Comparison of ENCODE assay signal across 31 mouse cellular contexts in the genomic region with DNA sequence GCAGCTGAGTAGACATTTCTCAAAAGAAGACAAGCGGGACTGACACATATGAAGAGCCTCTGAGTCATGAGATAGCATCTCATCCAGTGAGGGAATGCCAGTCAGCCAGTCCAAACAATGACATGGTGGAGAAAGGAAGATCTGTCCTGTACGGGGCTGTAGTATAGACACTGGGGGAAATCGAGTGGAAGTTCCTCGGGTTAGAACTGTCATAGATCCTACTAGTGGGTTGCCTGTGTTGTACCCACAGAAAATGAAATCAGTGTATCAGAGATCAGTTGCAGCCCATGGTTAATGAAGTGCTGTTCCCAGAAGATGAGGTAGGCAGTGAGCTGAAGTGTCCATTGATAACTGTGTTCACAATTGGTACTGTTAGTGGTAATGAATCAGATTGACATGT. TPM values are rescaled to one million over a fixed set of nuclear protein-coding genes. Genes with fewer than 3 reads are reported as not detected.
DNase-seq lines count a peak whose midpoint lies in the region; ATAC-seq and TF ChIP-seq lines count a peak whose summit lies in the region.
"Had no signal": no experiment of that assay in that cellular context is flagged by ENCODE, and none has a peak within 500 bp of the region (broad histone marks: within the 10 kb centered on the region; RNA-seq: fewer than 3 reads in every experiment).

No protein-coding gene starts in this region.

- no peak for ATAC-seq in heart, postnatal 0 days (ENCODE audit: insufficient read depth, low read depth)
- 0 out of 2 replicates have a peak, but pooled peaks have one; percentile 4 for ATAC-seq in megakaryocyte-erythroid progenitor cell, adult 5-6 weeks (replicated peaks; ENCODE audit: low FRiP score, low TSS enrichment, poor library complexity, severe bottlenecking)
- ATAC-seq: forebrain, embryonic 15.5 days; intestine, postnatal 0 days had no signal

- no peaks in the 10 kb centered on the region for H3K9me3 ChIP-seq in heart, postnatal 0 days (replicated peaks; ENCODE audit: control insufficient read depth, low read length)
- H3K9me3 ChIP-seq in CH12.LX (replicated peaks; ENCODE audit: low read length) = no peaks in the 10 kb centered on the region
- H3K9me3 ChIP-seq: embryonic facial prominence, embryonic 13.5 days; forebrain, embryonic 10.5 days; forebrain, embryonic 15.5 days; G1E; hindbrain, embryonic 13.5 days; liver, embryonic 13.5 days; midbrain, embryonic 12.5 days had no signal

- H3K4me3 ChIP-seq in heart, postnatal 0 days (ENCODE audit: low read depth, low read length) = no peak overlapping the region
- H3K4me3 ChIP-seq in CH12.LX (replicated peaks in 1 of 3; ENCODE audit: low read depth in 2 of 3, low read length in 2 of 3, poor library complexity in 1 of 3) = no peak overlapping the region
- no peak overlapping the region for H3K4me3 ChIP-seq in left cerebral cortex, adult 2 months
- H3K4me3 ChIP-seq: embryonic facial prominence, embryonic 13.5 days; forebrain, embryonic 10.5 days; forebrain, embryonic 15.5 days; hindbrain, embryonic 13.5 days; liver, embryonic 13.5 days; midbrain, embryonic 12.5 days had no signal

- H3K36me3 ChIP-seq in heart, postnatal 0 days (replicated peaks; ENCODE audit: control insufficient read depth, insufficient read depth, low read length) = peaks cover 18% of the 10 kb centered on the region
- H3K36me3 ChIP-seq in CH12.LX (replicated peaks in 1 of 2; ENCODE audit: control insufficient read depth in 1 of 2, insufficient read depth in 1 of 2, low read length in 1 of 2) = peaks cover 13 to 65% of the 10 kb centered on the region in 2 experiments

- TF ChIP-seq RAD21 in CH12.LX (IDR thresholded peaks at IDR 0.05; ENCODE audit: low read depth, low read length) = no peak

- DNase-seq in heart, postnatal 0 days (ENCODE audit: low spot score) = no peak
- DNase-seq in heart, postnatal 10 days = no peak
- DNase-seq in 3T3-L1 (ENCODE audit: low read depth, low spot score) = peak; percentile 45
- no peak for DNase-seq in CH12.LX (ENCODE audit: extremely low read depth)
- no peak for DNase-seq in left cerebral cortex, adult 2 months (ENCODE audit: extremely low spot score in 1 of 2, low spot score in 2 of 2)
- DNase-seq in layer of hippocampus, postnatal 10 days (ENCODE audit: low spot score in 2 of 2) = no peak
- DNase-seq: adrenal gland, postnatal 36 days; cerebellum, adult 9-10 months; cerebellum, postnatal 36 days; heart, postnatal 36 days; kidney, postnatal 25 days; left cerebral cortex, postnatal 4 days; liver, embryonic 13.5 days; lung, adult 2 months; lung, postnatal 14 days; retina, postnatal 1 day; right cerebral cortex, postnatal 14 days had no signal

- H3K9ac ChIP-seq in heart, postnatal 0 days (replicated peaks; ENCODE audit: low read depth, low read length) = no peak overlapping the region
- no peak overlapping the region for H3K9ac ChIP-seq in CH12.LX (ENCODE audit: insufficient read depth, low read depth)
- H3K9ac ChIP-seq: embryonic facial prominence, embryonic 13.5 days; forebrain, embryonic 15.5 days; hindbrain, embryonic 13.5 days; liver, embryonic 13.5 days; midbrain, embryonic 12.5 days had no signal

- H3K79me2 ChIP-seq in CH12.LX (replicated peaks; ENCODE audit: control insufficient read depth, extremely low read depth, insufficient read depth, poor library complexity, severe bottlenecking) = peaks cover 84% of the 10 kb centered on the region

- peaks cover 56% of the 10 kb centered on the region for H3K4me1 ChIP-seq in heart, postnatal 0 days (ENCODE audit: control insufficient read depth, insufficient read depth)
- peaks cover 11 to 75% of the 10 kb centered on the region in 2 experiments for H3K4me1 ChIP-seq in CH12.LX (ENCODE audit: control insufficient read depth in 1 of 2, insufficient read depth in 2 of 2)

- TF ChIP-seq CTCF in heart, postnatal 0 days (IDR thresholded peaks at IDR 0.05; ENCODE audit: low read depth) = no peak
- TF ChIP-seq CTCF in CH12.LX (conservative IDR thresholded peaks at IDR 0.05 in 1 of 2, IDR thresholded peaks at IDR 0.05 in 1 of 2; ENCODE audit: low read depth in 2 of 2, low read length in 2 of 2) = no peak
- no peak for TF ChIP-seq CTCF in left cerebral cortex, adult 2 months (IDR thresholded peaks at IDR 0.05)

- no peak for TF ChIP-seq EP300 in heart, postnatal 0 days (IDR thresholded peaks at IDR 0.05; ENCODE audit: low read depth)
- TF ChIP-seq EP300 in CH12.LX (IDR thresholded peaks at IDR 0.05; ENCODE audit: low read length) = no peak

- 58% methylated on average over 4 of the region's 4 CpGs for WGBS in heart, postnatal 0 days

- peak overlapping the region; percentile 1; the same call in 1 of the 2 replicates for H3K27ac ChIP-seq in heart, postnatal 0 days (ENCODE audit: low read depth)
- no peak overlapping the region for H3K27ac ChIP-seq in CH12.LX (ENCODE audit: insufficient read depth, low read depth)
- H3K27ac ChIP-seq in left cerebral cortex, adult 2 months = no peak overlapping the region
- H3K27ac ChIP-seq: embryonic facial prominence, embryonic 13.5 days; forebrain, embryonic 10.5 days; forebrain, embryonic 15.5 days; hindbrain, embryonic 13.5 days; liver, embryonic 13.5 days; midbrain, embryonic 12.5 days had no signal

- no peak overlapping the region for H3K4me2 ChIP-seq in heart, postnatal 0 days (ENCODE audit: low read depth, low read length)
- H3K4me2 ChIP-seq in CH12.LX (ENCODE audit: insufficient read depth, low read depth, poor library complexity, severe bottlenecking) = no peak overlapping the region
- H3K4me2 ChIP-seq: embryonic facial prominence, embryonic 13.5 days; forebrain, embryonic 15.5 days; hindbrain, embryonic 13.5 days; liver, embryonic 13.5 days; midbrain, embryonic 12.5 days had no signal

- in situ Hi-C loops in CH12.LX (cut with MboI; ENCODE audit: low pct_ligation_motif_present, low pct_unique_long_range_greater_than_20kb, low sequenced_read_pairs) = no loop called here

- TF ChIP-seq POLR2A in CH12.LX (IDR thresholded peaks at IDR 0.05; ENCODE audit: low read depth, low read length) = no peak

- intact Hi-C loops in heart, postnatal 10 days (cut with DNase I) = no loop called here
- intact Hi-C loops in left cerebral cortex, adult 2 months (cut with DNase I) = no loop called here

- dilution Hi-C loops in CH12.LX (cut with MboI; ENCODE audit: extremely low pct_ligation_motif_present, extremely low pct_unique_long_range_greater_than_20kb, low sequenced_read_pairs) = no loop called here

- H3K27me3 ChIP-seq in heart, postnatal 0 days (ENCODE audit: control insufficient read depth, insufficient read depth, low read length) = no peaks in the 10 kb centered on the region
- no peaks in the 10 kb centered on the region for H3K27me3 ChIP-seq in CH12.LX (replicated peaks)
- H3K27me3 ChIP-seq: embryonic facial prominence, embryonic 13.5 days; forebrain, embryonic 15.5 days; hindbrain, embryonic 13.5 days; liver, embryonic 13.5 days; midbrain, embryonic 12.5 days had no signal

TF ChIP-seq in CH12.LX, 34 proteins besides CTCF, POLR2A, EP300 and RAD21:
- no peak for TF ChIP-seq MYC (IDR thresholded peaks at IDR 0.05; ENCODE audit: low read depth, low read length)
- TF ChIP-seq PAX5 (IDR thresholded peaks at IDR 0.05; ENCODE audit: low read length) = no peak
- 0 out of 2 replicates have a peak, but pooled peaks have one; percentile 49 for TF ChIP-seq POLR2AphosphoS2 (IDR thresholded peaks at IDR 0.05; ENCODE audit: low read depth, low read length)
TF ChIP-seq in CH12.LX: peak in this region for 1.

RNA-seq across cellular contexts. Expression of gene Laptm4a, which starts 7.3 kb away (rescaled TPM):
- 365 and 397 TPM in 2 replicates for total RNA-seq in heart, postnatal 0 days (2014; rRNA removed; ENCODE audit: low replicate concordance)
- 356 and 358 TPM in 2 replicates for polyA plus RNA-seq in heart, postnatal 0 days (2015; fragmentation: Nextera tagmentation; extraction: Ambion mirVana)
- total RNA-seq in heart, postnatal 10 days (2021) = 100 to 1,000 TPM; 387 to 411 TPM
- 43.6 and 48.3 TPM in 2 replicates for total RNA-seq in CH12.LX (2012; rRNA removed)
- total RNA-seq in CH12.LX (2014; rRNA removed) = 62.6 and 64.5 TPM in 2 replicates
- 65.2 and 73.8 TPM in 2 replicates for polyA plus RNA-seq in CH12.LX (2012; ENCODE audit: insufficient read length, low read depth)
- total RNA-seq in megakaryocyte-erythroid progenitor cell, adult 5-6 weeks (2014; fragmentation: Nextera tagmentation) = 50.3 and 55.2 TPM in 2 replicates
- 104 and 135 TPM in 2 replicates for total RNA-seq in megakaryocyte-erythroid progenitor cell, adult 5-6 weeks (2017)
- total RNA-seq in left cerebral cortex, adult 2 months (2021) = 100 to 1,000 TPM; 166 to 168 TPM
- total RNA-seq in layer of hippocampus, postnatal 10 days (2021) = 100 to 1,000 TPM; 205 to 226 TPM

RNA-seq across cellular contexts. Expression of gene Matn3, which starts 19.0 kb away (rescaled TPM):
- total RNA-seq in heart, postnatal 0 days (2014; rRNA removed; ENCODE audit: low replicate concordance) = 0.12 TPM in 1 of 2 replicates, not detected in the other
- polyA plus RNA-seq in heart, postnatal 0 days (2015; fragmentation: Nextera tagmentation; extraction: Ambion mirVana) = 0.05 and 0.07 TPM in 2 replicates
- total RNA-seq in heart, postnatal 10 days (2021) = under 1 TPM in 1 of 2 experiments, not detected in 1; 0.07 TPM
- total RNA-seq in CH12.LX (2012; rRNA removed) = not detected in 2 replicates
- not detected in 2 replicates for total RNA-seq in CH12.LX (2014; rRNA removed)
- not detected in 2 replicates for polyA plus RNA-seq in CH12.LX (2012; ENCODE audit: insufficient read length, low read depth)
- total RNA-seq in megakaryocyte-erythroid progenitor cell, adult 5-6 weeks (2014; fragmentation: Nextera tagmentation) = not detected in 2 replicates
- not detected in 2 replicates for total RNA-seq in megakaryocyte-erythroid progenitor cell, adult 5-6 weeks (2017)
- under 1 TPM in 1 of 2 experiments, not detected in 1; 0.12 TPM for total RNA-seq in left cerebral cortex, adult 2 months (2021)
- under 1 TPM in 1 of 2 experiments, not detected in 1; 0.11 TPM for total RNA-seq in layer of hippocampus, postnatal 10 days (2021)
- total RNA-seq: adrenal gland, postnatal 36 days; heart, adult 8-10 months; heart, postnatal 36 days; layer of hippocampus, adult 18-20 months; layer of hippocampus, postnatal 14 days; megakaryocyte progenitor cell, adult 5-6 weeks had no signal
- polyA plus RNA-seq: G1E; heart, embryonic 14.5 days; intestine, postnatal 0 days; small intestine, adult 2 months had no signal

RNA-seq across cellular contexts. Expression of gene Wdr35, which starts 44.9 kb away (rescaled TPM):
- 5.5 and 11.1 TPM in 2 replicates for total RNA-seq in heart, postnatal 0 days (2014; rRNA removed; ENCODE audit: low replicate concordance)
- 6.3 and 7.9 TPM in 2 replicates for polyA plus RNA-seq in heart, postnatal 0 days (2015; fragmentation: Nextera tagmentation; extraction: Ambion mirVana)
- total RNA-seq in heart, postnatal 10 days (2021) = 10 to 100 TPM; 13.0 to 14.1 TPM
- 6.6 and 7.4 TPM in 2 replicates for total RNA-seq in CH12.LX (2012; rRNA removed)
- 5.9 TPM in 2 replicates for total RNA-seq in CH12.LX (2014; rRNA removed)
- polyA plus RNA-seq in CH12.LX (2012; ENCODE audit: insufficient read length, low read depth) = 8.8 and 10.7 TPM in 2 replicates
- 5.8 and 6.5 TPM in 2 replicates for total RNA-seq in megakaryocyte-erythroid progenitor cell, adult 5-6 weeks (2014; fragmentation: Nextera tagmentation)
- 5.4 and 7.5 TPM in 2 replicates for total RNA-seq in megakaryocyte-erythroid progenitor cell, adult 5-6 weeks (2017)
- 10 to 100 TPM; 43.2 to 45.0 TPM for total RNA-seq in left cerebral cortex, adult 2 months (2021)
- total RNA-seq in layer of hippocampus, postnatal 10 days (2021) = 10 to 100 TPM; 43.0 to 47.6 TPM
- polyA plus RNA-seq: G1E had no signal
